Mouse (Mus musculus) liver, adult 2 months (tissue): ENCODE data around the gene Cfdp1.

Experiments used
- CTCF ChIP-seq: fragments of 200-500 bp; IDR thresholded peaks from 2 replicates; pipeline ENCODE4 v1.5.1; 2011; ENCODE audit warnings: low read depth, low read length, control low read depth
- POLR2A ChIP-seq: fragments of 200-500 bp; IDR thresholded peaks from 2 replicates; pipeline ENCODE4 v1.6.1; 2011; ENCODE audit warnings: low read length, control low read depth; ENCODE audit not compliant: insufficient read depth; ENCODE audit errors: extremely low read depth

- TF ChIP-seq CTCF, result no peak
- no peak for TF ChIP-seq POLR2A
These were observed 109.0 kb downstream of the Cfdp1 start for GRCm38 (mm10) chr8:111745086-111745485.
